Mouse (Mus musculus) E14TG2a.4 (cell line): ENCODE data around the gene Gata2.

ENCODE experiments used
- CTCF ChIP-seq: conservative IDR thresholded peaks from 2 replicates; pipeline ENCODE4 v1.5.1; 2014; ENCODE audit warnings: low read length
- POU5F1 ChIP-seq: IDR thresholded peaks from 2 replicates; pipeline ENCODE4 v1.6.1; 2014; ENCODE audit warnings: low read length, borderline replicate concordance

DNA sequence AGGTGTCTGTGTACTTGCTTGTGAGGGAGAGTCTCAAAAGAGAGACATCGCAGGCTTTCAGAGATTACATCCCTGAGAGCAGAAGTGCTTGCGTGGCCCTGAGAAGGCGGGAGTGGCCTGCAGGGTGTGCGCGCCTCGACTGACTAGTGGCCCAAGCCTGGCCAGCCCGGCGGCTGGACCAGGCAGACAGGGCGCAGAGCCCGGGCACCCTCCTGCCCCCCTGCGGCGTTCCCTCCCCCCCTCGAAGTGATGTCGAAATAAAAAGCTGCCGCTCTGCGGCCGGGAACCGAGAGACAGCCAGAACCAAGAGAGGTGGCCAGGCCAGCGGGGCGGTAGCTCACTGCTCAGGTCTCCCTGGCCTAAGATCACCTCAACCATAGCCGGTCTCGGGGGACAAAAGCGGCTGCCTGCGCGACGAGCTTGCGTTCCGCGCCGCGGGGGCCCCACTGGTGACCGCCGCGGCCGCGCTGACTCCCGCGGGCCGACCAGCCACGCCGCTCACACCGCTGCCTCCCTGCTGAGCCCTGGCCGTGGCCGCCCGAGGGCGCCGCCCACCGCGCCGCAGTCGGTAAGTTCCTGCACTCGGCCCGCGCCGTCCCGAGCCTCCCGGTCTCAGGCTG, at the start of gene Gata2:
- no peak for TF ChIP-seq CTCF
- TF ChIP-seq POU5F1, result no peak
